Mouse (Mus musculus): ENCODE measurements around the gene Krt76. TPM values are rescaled to one million over a fixed set of nuclear protein-coding genes. Genes with fewer than 3 reads are reported as not detected.

The Krt76 gene
- polyA plus RNA-seq (2016; fragmentation: Nextera tagmentation; extraction: Ambion mirVana), result not detected in 2 replicates

GRCm38 (mm10) chr15:101892820-101893219, at the start of gene Krt76:
Gene Krt76 (minus strand): TSS chr15:101892920.
- no peaks in the 10 kb centered on the region for H3K36me3 ChIP-seq
- no peak within 1 kb of the TSS for H3K4me3 ChIP-seq
- no peaks in the 10 kb centered on the region for H3K9me3 ChIP-seq
- no peak within 1 kb of the TSS for H3K27ac ChIP-seq
- WGBS, result 75% methylated on average over 4 of the region's 4 CpGs
- H3K27me3 ChIP-seq (ENCODE audit: insufficient read depth, poor library complexity, severe bottlenecking), result no peaks in the 10 kb centered on the region
- H3K4me1 ChIP-seq (replicated peaks), result no peaks in the 10 kb centered on the region
- no peak for DNase-seq (ENCODE audit: low spot score)

- H3K27ac ChIP-seq, result peak overlapping the region; percentile 35; the same call in 1 of the 2 replicates
- peaks cover 9% of the 10 kb centered on the region for H3K4me1 ChIP-seq (replicated peaks)
- no peaks in the 10 kb centered on the region for H3K36me3 ChIP-seq
- WGBS, result 77% methylated on average over 8 of the region's 8 CpGs
- DNase-seq (ENCODE audit: low spot score), result peak; percentile 12
- no peaks in the 10 kb centered on the region for H3K9me3 ChIP-seq
- no peak overlapping the region for H3K4me3 ChIP-seq
- no peaks in the 10 kb centered on the region for H3K27me3 ChIP-seq (ENCODE audit: insufficient read depth, poor library complexity, severe bottlenecking)
Measured at GRCm38 (mm10) chr15:101941948-101942347, 49.2 kb upstream of the Krt76 start.

GRCm38 (mm10) chr15:101940274-101940829, 47.6 kb upstream of the Krt76 start, which contains the start of gene Krt79:
Gene Krt79 (minus strand): TSS chr15:101940324.
- Histone ChIP-seq H3K4me1 (replicated peaks) (peaks cover 9% of the 10 kb centered on the region; the same call in 1 of the 2 replicates), H3K4me3 (no peak within 1 kb of the TSS), H3K27me3 (ENCODE audit: insufficient read depth, poor library complexity, severe bottlenecking) (0 out of 2 replicates have a peak, but pooled peaks cover 1% of the 10 kb centered on the region), H3K9me3 (no peaks in the 10 kb centered on the region), H3K36me3 (no peaks in the 10 kb centered on the region), H3K27ac (no peak within 1 kb of the TSS)
- WGBS, result 62% methylated on average over 6 of the region's 6 CpGs
- DNase-seq (ENCODE audit: low spot score), result no peak

- DNase-seq (ENCODE audit: low spot score), result no peak
- Histone ChIP-seq H3K4me3 (no peak overlapping the region), H3K36me3 (no peaks in the 10 kb centered on the region), H3K4me1 (replicated peaks) (peaks cover 9% of the 10 kb centered on the region; the same call in 1 of the 2 replicates), H3K9me3 (no peaks in the 10 kb centered on the region), H3K27ac (no peak overlapping the region), H3K27me3 (ENCODE audit: insufficient read depth, poor library complexity, severe bottlenecking) (0 out of 2 replicates have a peak, but pooled peaks cover 3% of the 10 kb centered on the region)
- 86% methylated on average over 9 of the region's 9 CpGs for WGBS
Measured at GRCm38 (mm10) chr15:101938600-101939308, 46.0 kb upstream of the Krt76 start.

GRCm38 (mm10) chr15:101933024-101933423, 40.3 kb upstream of the Krt76 start:
- H3K36me3 ChIP-seq, result no peaks in the 10 kb centered on the region
- H3K27me3 ChIP-seq (ENCODE audit: insufficient read depth, poor library complexity, severe bottlenecking), result peaks cover 47% of the 10 kb centered on the region
- H3K4me1 ChIP-seq (replicated peaks), result peaks cover 24% of the 10 kb centered on the region
- H3K4me3 ChIP-seq, result no peak overlapping the region
- no peak overlapping the region for H3K27ac ChIP-seq
- WGBS, result 81% methylated on average over 6 of the region's 6 CpGs
- no peak for DNase-seq (ENCODE audit: low spot score)
- no peaks in the 10 kb centered on the region for H3K9me3 ChIP-seq

GRCm38 (mm10) chr15:101929666-101930065, 36.9 kb upstream of the Krt76 start:
- Histone ChIP-seq H3K9me3 (no peaks in the 10 kb centered on the region), H3K36me3 (no peaks in the 10 kb centered on the region), H3K4me1 (replicated peaks) (peaks cover 24% of the 10 kb centered on the region), H3K27me3 (ENCODE audit: insufficient read depth, poor library complexity, severe bottlenecking) (peaks cover 48% of the 10 kb centered on the region), H3K27ac (peak overlapping the region; percentile 71), H3K4me3 (peak overlapping the region; percentile 49)
- WGBS, result 2% methylated on average over 17 of the region's 17 CpGs
- peak; percentile 45 for DNase-seq (ENCODE audit: low spot score)

- DNase-seq (ENCODE audit: low spot score), result peak; percentile 8
- 15% methylated on average over 9 of the region's 9 CpGs for WGBS
- Histone ChIP-seq H3K4me3 (peak overlapping the region; percentile 49; the same call in 1 of the 2 replicates), H3K27me3 (ENCODE audit: insufficient read depth, poor library complexity, severe bottlenecking) (peaks cover 48% of the 10 kb centered on the region), H3K27ac (no peak overlapping the region), H3K4me1 (replicated peaks) (peaks cover 24% of the 10 kb centered on the region), H3K36me3 (no peaks in the 10 kb centered on the region), H3K9me3 (no peaks in the 10 kb centered on the region)
Measured at GRCm38 (mm10) chr15:101929087-101929486, 36.4 kb upstream of the Krt76 start.

- Histone ChIP-seq H3K4me1 (replicated peaks) (peaks cover 24% of the 10 kb centered on the region), H3K9me3 (no peaks in the 10 kb centered on the region), H3K27me3 (ENCODE audit: insufficient read depth, poor library complexity, severe bottlenecking) (peaks cover 45% of the 10 kb centered on the region), H3K27ac (no peak overlapping the region), H3K36me3 (no peaks in the 10 kb centered on the region), H3K4me3 (no peak overlapping the region)
- 72% methylated on average over 12 of the region's 12 CpGs for WGBS
- DNase-seq (ENCODE audit: low spot score), result no peak
Measured at GRCm38 (mm10) chr15:101927340-101928080, 34.8 kb upstream of the Krt76 start.

- Histone ChIP-seq H3K9me3 (no peaks in the 10 kb centered on the region), H3K36me3 (no peaks in the 10 kb centered on the region), H3K27ac (no peak overlapping the region), H3K4me1 (replicated peaks) (peaks cover 16% of the 10 kb centered on the region), H3K4me3 (no peak overlapping the region), H3K27me3 (ENCODE audit: insufficient read depth, poor library complexity, severe bottlenecking) (peaks cover 24% of the 10 kb centered on the region)
- WGBS, result 89% methylated on average over 1 of the region's 1 CpGs
- DNase-seq (ENCODE audit: low spot score), result no peak
Measured at GRCm38 (mm10) chr15:101925041-101925440, 32.3 kb upstream of the Krt76 start.

- H3K9me3 ChIP-seq, result no peaks in the 10 kb centered on the region
- peaks cover 12% of the 10 kb centered on the region for H3K4me1 ChIP-seq (replicated peaks)
- WGBS, result 84% methylated on average over 11 of the region's 11 CpGs
- no peak for DNase-seq (ENCODE audit: low spot score)
- H3K36me3 ChIP-seq, result no peaks in the 10 kb centered on the region
- peaks cover 20% of the 10 kb centered on the region for H3K27me3 ChIP-seq (ENCODE audit: insufficient read depth, poor library complexity, severe bottlenecking)
- no peak within 1 kb of the TSS for H3K4me3 ChIP-seq
- H3K27ac ChIP-seq, result no peak within 1 kb of the TSS
Measured at GRCm38 (mm10) chr15:101924635-101925034, 31.9 kb upstream of the Krt76 start, which contains the start of gene Krt4. Gene Krt4 (minus strand): TSS chr15:101924735.

- Histone ChIP-seq H3K9me3 (no peaks in the 10 kb centered on the region), H3K27ac (no peak overlapping the region), H3K4me3 (no peak overlapping the region), H3K36me3 (no peaks in the 10 kb centered on the region), H3K4me1 (replicated peaks) (peaks cover 2% of the 10 kb centered on the region), H3K27me3 (ENCODE audit: insufficient read depth, poor library complexity, severe bottlenecking) (no peaks in the 10 kb centered on the region)
- 92% methylated on average over 2 of the region's 2 CpGs for WGBS
- no peak for DNase-seq (ENCODE audit: low spot score)
Measured at GRCm38 (mm10) chr15:101922296-101922695, 29.6 kb upstream of the Krt76 start.

GRCm38 (mm10) chr15:101916072-101916471, 23.4 kb upstream of the Krt76 start:
- peaks cover 7% of the 10 kb centered on the region for H3K4me1 ChIP-seq (replicated peaks)
- no peaks in the 10 kb centered on the region for H3K27me3 ChIP-seq (ENCODE audit: insufficient read depth, poor library complexity, severe bottlenecking)
- no peak overlapping the region for H3K27ac ChIP-seq
- no peak for DNase-seq (ENCODE audit: low spot score)
- H3K9me3 ChIP-seq, result no peaks in the 10 kb centered on the region
- 71% methylated on average over 2 of the region's 2 CpGs for WGBS
- H3K36me3 ChIP-seq, result no peaks in the 10 kb centered on the region
- H3K4me3 ChIP-seq, result no peak overlapping the region
